Comparison of ENCODE assay signal across 19 mouse cellular contexts in the genomic region with DNA sequence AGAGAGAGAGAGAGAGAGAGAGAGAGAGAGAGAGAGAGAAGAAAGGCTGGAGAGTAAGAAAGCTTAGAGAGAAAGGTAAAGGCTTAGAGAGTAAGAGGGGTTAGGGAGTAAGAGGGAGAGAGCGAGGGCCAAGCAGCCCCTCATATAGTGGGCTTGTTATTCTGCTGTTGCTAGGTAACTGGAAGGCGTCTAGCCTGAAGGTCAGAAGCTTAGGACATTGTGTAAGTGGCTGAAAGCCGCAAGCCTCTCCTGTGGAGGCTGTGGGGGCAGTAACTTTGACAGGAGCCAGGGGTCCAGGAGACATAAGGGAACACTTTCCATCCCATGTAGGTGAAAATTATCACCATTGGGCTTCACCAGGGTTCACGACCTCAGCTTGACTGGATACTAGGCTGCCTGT.
DNase-seq lines count a peak whose midpoint lies in the region; ATAC-seq and TF ChIP-seq lines count a peak whose summit lies in the region.
"Had no signal": no experiment of that assay in that cellular context is flagged by ENCODE, and none has a peak within 500 bp of the region (broad histone marks: within the 10 kb centered on the region; RNA-seq: fewer than 3 reads in every experiment).

No protein-coding gene starts in this region.

- 0 out of 2 replicates have a peak, but pooled peaks have one; percentile 46 for ATAC-seq in hindbrain, embryonic 12.5 days (ENCODE audit: low FRiP score)
- ATAC-seq in hindbrain, postnatal 0 days, result no peak
- 0 out of 2 replicates have a peak, but pooled peaks have one; percentile 37 for ATAC-seq in midbrain, embryonic 13.5 days
- no peak for ATAC-seq in midbrain, embryonic 14.5 days (ENCODE audit: low FRiP score, low TSS enrichment)
- ATAC-seq: forebrain, embryonic 13.5 days; forebrain, postnatal 0 days; inflammation-experienced regulatory T-cells, adult 6 months; intestine, postnatal 0 days had no signal

- no peak overlapping the region for H3K4me3 ChIP-seq in hindbrain, embryonic 12.5 days
- no peak overlapping the region for H3K4me3 ChIP-seq in hindbrain, postnatal 0 days (ENCODE audit: low read length)
- no peak overlapping the region for H3K4me3 ChIP-seq in midbrain, embryonic 13.5 days (replicated peaks)
- H3K4me3 ChIP-seq in midbrain, embryonic 14.5 days (replicated peaks; ENCODE audit: low read depth, low read length), result no peak overlapping the region
- no peak overlapping the region for H3K4me3 ChIP-seq in limb, embryonic 10.5 days
- H3K4me3 ChIP-seq: forebrain, embryonic 13.5 days; heart, embryonic 13.5 days; hindbrain, embryonic 15.5 days had no signal

- H3K27me3 ChIP-seq in hindbrain, embryonic 12.5 days, result no peaks in the 10 kb centered on the region
- no peaks in the 10 kb centered on the region for H3K27me3 ChIP-seq in hindbrain, postnatal 0 days (ENCODE audit: insufficient read depth, low read length)
- no peaks in the 10 kb centered on the region for H3K27me3 ChIP-seq in midbrain, embryonic 13.5 days
- H3K27me3 ChIP-seq in midbrain, embryonic 14.5 days (ENCODE audit: control insufficient read depth, insufficient read depth, low read length), result no peaks in the 10 kb centered on the region
- no peaks in the 10 kb centered on the region for H3K27me3 ChIP-seq in limb, embryonic 10.5 days (ENCODE audit: low read depth, poor library complexity, severe bottlenecking)
- H3K27me3 ChIP-seq: forebrain, embryonic 13.5 days; heart, embryonic 13.5 days; hindbrain, embryonic 15.5 days had no signal

- H3K4me2 ChIP-seq in hindbrain, embryonic 12.5 days (replicated peaks), result no peak overlapping the region
- H3K4me2 ChIP-seq in hindbrain, postnatal 0 days (ENCODE audit: low read depth, low read length), result no peak overlapping the region
- no peak overlapping the region for H3K4me2 ChIP-seq in midbrain, embryonic 13.5 days (replicated peaks)
- H3K4me2 ChIP-seq in midbrain, embryonic 14.5 days (ENCODE audit: low read length), result no peak overlapping the region
- H3K4me2 ChIP-seq: forebrain, embryonic 13.5 days; heart, embryonic 13.5 days; hindbrain, embryonic 15.5 days had no signal

- intact Hi-C loops in heart, postnatal 14 days (cut with DNase I), result no loop called here

- H3K9ac ChIP-seq in hindbrain, embryonic 12.5 days, result no peak overlapping the region
- no peak overlapping the region for H3K9ac ChIP-seq in hindbrain, postnatal 0 days (replicated peaks; ENCODE audit: low read length)
- H3K9ac ChIP-seq in midbrain, embryonic 13.5 days (replicated peaks), result no peak overlapping the region
- no peak overlapping the region for H3K9ac ChIP-seq in midbrain, embryonic 14.5 days (replicated peaks; ENCODE audit: low read length)
- H3K9ac ChIP-seq: forebrain, embryonic 13.5 days; forebrain, postnatal 0 days; heart, embryonic 13.5 days; hindbrain, embryonic 15.5 days had no signal

- H3K4me1 ChIP-seq in hindbrain, embryonic 12.5 days, result no peaks in the 10 kb centered on the region
- H3K4me1 ChIP-seq in hindbrain, postnatal 0 days (ENCODE audit: insufficient read depth, low read length), result no peaks in the 10 kb centered on the region
- no peaks in the 10 kb centered on the region for H3K4me1 ChIP-seq in midbrain, embryonic 13.5 days (replicated peaks)
- no peaks in the 10 kb centered on the region for H3K4me1 ChIP-seq in midbrain, embryonic 14.5 days (ENCODE audit: control insufficient read depth, insufficient read depth, low read length)
- H3K4me1 ChIP-seq in limb, embryonic 10.5 days, result no peaks in the 10 kb centered on the region
- H3K4me1 ChIP-seq: forebrain, embryonic 13.5 days; heart, embryonic 13.5 days; hindbrain, embryonic 15.5 days had no signal

- H3K36me3 ChIP-seq in hindbrain, embryonic 12.5 days, result no peaks in the 10 kb centered on the region
- no peaks in the 10 kb centered on the region for H3K36me3 ChIP-seq in hindbrain, postnatal 0 days (ENCODE audit: insufficient read depth, low read length)
- no peaks in the 10 kb centered on the region for H3K36me3 ChIP-seq in midbrain, embryonic 13.5 days
- H3K36me3 ChIP-seq in midbrain, embryonic 14.5 days (ENCODE audit: control insufficient read depth, insufficient read depth, low read length), result no peaks in the 10 kb centered on the region
- no peaks in the 10 kb centered on the region for H3K36me3 ChIP-seq in limb, embryonic 10.5 days
- H3K36me3 ChIP-seq: heart, embryonic 13.5 days; hindbrain, embryonic 15.5 days had no signal

- no peak overlapping the region for H3K27ac ChIP-seq in hindbrain, embryonic 12.5 days
- H3K27ac ChIP-seq in hindbrain, postnatal 0 days, result no peak overlapping the region
- H3K27ac ChIP-seq in midbrain, embryonic 13.5 days, result no peak overlapping the region
- H3K27ac ChIP-seq in midbrain, embryonic 14.5 days (replicated peaks; ENCODE audit: low read depth, low read length), result no peak overlapping the region
- no peak overlapping the region for H3K27ac ChIP-seq in limb, embryonic 10.5 days
- H3K27ac ChIP-seq: forebrain, embryonic 13.5 days; heart, embryonic 13.5 days; hindbrain, embryonic 15.5 days had no signal

- no peaks in the 10 kb centered on the region for H3K9me3 ChIP-seq in hindbrain, embryonic 12.5 days (replicated peaks)
- no peaks in the 10 kb centered on the region for H3K9me3 ChIP-seq in hindbrain, postnatal 0 days (ENCODE audit: low read length)
- no peaks in the 10 kb centered on the region for H3K9me3 ChIP-seq in midbrain, embryonic 13.5 days
- no peaks in the 10 kb centered on the region for H3K9me3 ChIP-seq in midbrain, embryonic 14.5 days (ENCODE audit: control insufficient read depth, low read length)
- no peaks in the 10 kb centered on the region for H3K9me3 ChIP-seq in limb, embryonic 10.5 days (replicated peaks)
- H3K9me3 ChIP-seq: forebrain, embryonic 13.5 days; heart, embryonic 13.5 days; hindbrain, embryonic 15.5 days had no signal

- no peak for DNase-seq in hindbrain, postnatal 0 days (ENCODE audit: low spot score)
- no peak for DNase-seq in midbrain, embryonic 14.5 days
- peak; percentile 10 for DNase-seq in embryo, embryonic 10.5 days (ENCODE audit: low spot score)
- DNase-seq in heart, postnatal 14 days, result no peak
- no peak for DNase-seq in limb, embryonic 10.5 days (ENCODE audit: low spot score)
- DNase-seq: adrenal gland, postnatal 10 days; cerebellum, adult 11-12 months; cerebellum, adult 9-10 months; cerebellum, postnatal 36 days; forebrain, postnatal 0 days; gastrocnemius, postnatal 14 days; heart, postnatal 4 days had no signal

- 50% methylated on average over 4 of the region's 4 CpGs for WGBS in hindbrain, embryonic 12.5 days
- 48% methylated on average over 4 of the region's 4 CpGs for WGBS in hindbrain, postnatal 0 days
- WGBS in midbrain, embryonic 13.5 days, result 38% methylated on average over 4 of the region's 4 CpGs
- 40% methylated on average over 4 of the region's 4 CpGs for WGBS in midbrain, embryonic 14.5 days
- 60% methylated on average over 4 of the region's 4 CpGs for WGBS in limb, embryonic 10.5 days

- TF ChIP-seq CTCF in hindbrain, postnatal 0 days (IDR thresholded peaks at IDR 0.05; ENCODE audit: low read depth), result no peak

Comparison
In these comparisons a context has a peak if more than half of its experiments do, and no peak if none do; other contexts are left out.
1. ATAC-seq: peak in hindbrain, embryonic 12.5 days (single experiment) and midbrain, embryonic 13.5 days (single experiment); none in hindbrain, postnatal 0 days (single experiment) and midbrain, embryonic 14.5 days (single experiment).